Mouse (Mus musculus) adrenal gland, adult (tissue): ENCODE measurements around the gene Slfn8.
"Not testable (repeated sequence)": the region's sequence is repeated elsewhere in the genome, so short reads cannot be mapped to it uniquely, and the experiment has no call there.

Experiments used
- DNase-seq, 2 experiments: peaks; one replicate each; pipeline ENCODE4 v3.0.0; 2022 to 2023; ENCODE audit warnings: low spot score in 1 of 2; ENCODE audit not compliant: inconsistent age in 2 of 2

Gene Slfn8

GRCm38 (mm10) chr11:83020621-83021020, at the start of gene Slfn8:
Slfn8 (minus strand) TSS chr11:83020810.
- DNase-seq = peak; percentile 50 to 84

DNA sequence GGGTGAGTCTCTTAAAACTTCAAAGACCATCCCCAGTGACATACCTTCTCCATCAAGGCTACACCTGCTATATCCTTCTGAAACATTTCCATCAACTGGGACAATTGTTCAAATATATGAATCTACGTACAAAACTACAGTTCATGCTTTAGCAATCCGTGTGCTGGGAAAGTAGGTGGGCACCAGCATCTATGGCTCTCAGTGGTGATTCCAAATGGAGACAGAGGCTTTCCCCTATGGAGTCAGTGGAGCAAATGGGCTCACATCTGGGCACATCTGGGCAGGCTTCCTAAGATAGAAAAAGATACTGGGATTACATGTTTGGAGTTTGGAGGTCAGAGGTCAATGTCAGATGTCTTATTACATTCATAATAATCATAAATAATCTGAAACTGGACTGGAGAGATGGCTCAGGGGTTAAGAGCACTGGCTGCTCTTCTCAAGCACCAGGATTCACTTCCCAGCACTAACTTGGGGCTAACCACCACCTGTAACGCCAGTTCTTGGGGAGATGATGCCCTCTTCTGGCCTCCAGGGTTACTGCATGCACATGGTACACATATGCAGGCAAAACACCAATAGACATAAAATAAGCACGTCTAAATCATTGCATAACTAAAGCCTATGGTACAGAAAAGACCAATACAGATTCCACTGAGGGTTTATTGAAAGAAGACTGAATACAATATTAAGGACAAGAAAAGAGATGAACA, 47.5 kb upstream of the Slfn8 start:
- peak in 1 of 2 experiments; percentile 31 for DNase-seq

DNA sequence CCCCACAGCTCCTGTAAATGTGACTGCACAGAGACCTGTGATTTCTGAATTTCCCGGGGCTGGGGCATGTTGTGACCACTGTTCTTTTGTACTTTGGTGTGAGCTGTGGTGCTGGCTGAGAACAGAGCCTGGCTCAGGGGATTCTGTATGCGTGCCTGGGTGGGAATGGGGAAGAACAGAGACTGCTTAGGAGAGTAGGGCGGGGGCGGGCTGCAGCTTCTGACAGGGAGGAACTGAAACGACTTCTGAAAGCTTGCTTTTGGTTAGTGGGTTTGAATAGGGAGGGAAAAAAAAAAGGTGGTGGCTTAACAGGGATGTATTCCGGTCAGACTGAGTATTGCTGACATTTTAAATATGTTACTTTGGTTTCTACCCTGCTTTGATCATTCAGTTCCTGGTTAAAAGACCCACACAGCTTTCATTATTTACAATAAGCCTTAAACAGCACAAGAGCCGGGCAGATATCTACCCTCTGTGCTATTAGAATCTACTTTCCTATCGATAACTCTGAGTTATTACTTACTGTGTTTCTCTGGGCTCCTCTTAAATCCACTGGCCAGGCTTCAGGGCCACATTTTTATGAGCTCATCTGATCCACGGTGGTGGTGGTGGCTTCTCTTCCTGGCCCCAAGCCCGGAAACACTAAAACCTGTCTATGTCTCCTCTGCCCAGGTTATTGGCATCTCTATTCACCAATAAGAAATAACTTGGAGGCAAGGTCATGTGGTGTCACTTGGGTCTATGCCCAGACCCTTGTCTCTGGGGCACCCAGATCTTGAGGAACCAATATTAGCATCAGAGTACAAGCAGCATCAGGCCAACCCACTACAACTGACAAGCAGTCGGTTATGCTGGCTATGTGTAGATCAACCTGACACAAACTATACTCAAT, 46.3 kb upstream of the Slfn8 start:
- peak; percentile 37 to 71 for DNase-seq

DNA sequence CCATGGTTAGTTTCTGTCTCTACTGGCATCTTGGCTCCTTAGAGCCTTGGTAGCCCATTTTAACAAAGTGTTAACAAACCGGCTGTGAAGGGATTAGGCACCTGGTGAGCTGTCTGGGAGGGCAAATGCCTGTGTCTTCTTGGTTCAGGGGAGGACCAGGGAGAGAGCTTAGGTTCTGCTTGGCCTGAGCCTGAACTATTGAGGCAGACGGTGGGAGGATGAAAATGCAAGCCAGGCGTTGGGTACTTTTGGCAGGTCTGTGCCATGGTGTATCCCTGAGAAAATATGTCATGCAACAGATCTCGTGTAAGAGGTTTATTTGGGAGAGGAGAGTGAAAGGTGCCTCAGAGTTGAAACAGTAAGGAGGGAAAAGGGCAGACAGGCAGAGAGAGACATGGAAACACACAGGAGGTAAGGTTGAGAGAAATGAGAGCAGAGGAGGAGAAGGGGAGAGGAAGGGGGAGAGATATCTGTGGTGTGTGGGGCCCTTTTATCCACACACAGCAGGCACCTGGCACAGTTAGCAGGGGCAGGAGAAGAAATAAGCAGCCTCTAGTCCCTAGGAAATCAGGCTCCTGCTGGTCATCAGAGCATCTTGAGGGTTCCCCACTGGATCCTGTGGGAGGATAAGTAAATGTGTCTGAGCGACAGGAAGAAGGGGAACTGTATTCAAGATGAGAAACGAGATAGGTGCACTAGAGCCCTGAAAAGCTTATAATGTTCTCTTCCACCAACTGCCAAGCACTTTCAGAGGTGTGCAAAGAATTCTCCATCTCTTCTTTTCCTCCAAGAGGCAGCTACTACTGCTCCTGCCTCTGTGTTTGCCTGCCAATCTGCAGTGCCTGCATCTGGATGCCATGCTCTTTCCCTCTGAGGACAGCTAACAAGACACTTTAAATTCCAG, 45.1 kb upstream of the Slfn8 start:
- DNase-seq = no peak

DNA sequence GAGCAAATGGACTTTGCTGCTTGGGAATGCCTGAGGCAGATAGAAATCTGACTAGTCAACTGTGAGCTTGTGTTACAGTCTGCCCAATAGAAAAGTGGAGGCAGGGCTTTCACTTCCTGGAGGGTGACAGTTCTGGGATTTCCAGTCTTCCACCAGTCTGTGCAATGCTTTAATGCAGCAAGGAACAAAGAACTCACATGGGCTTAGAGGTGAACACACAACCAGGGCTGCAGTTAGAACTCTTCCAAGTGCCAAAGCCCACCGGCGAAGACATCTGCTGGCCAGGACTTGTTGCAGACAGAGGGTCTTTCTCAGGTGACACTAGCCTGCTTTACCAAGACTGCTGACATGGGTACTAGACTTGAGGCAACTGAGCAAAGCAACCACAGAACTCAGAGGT, 44.3 kb upstream of the Slfn8 start, which contains the start of gene Slfn2:
Slfn2 (plus strand) TSS at position 167 of the 400 bp plus-strand sequence.
- DNase-seq = peak in 1 of 2 experiments; percentile 57

DNA sequence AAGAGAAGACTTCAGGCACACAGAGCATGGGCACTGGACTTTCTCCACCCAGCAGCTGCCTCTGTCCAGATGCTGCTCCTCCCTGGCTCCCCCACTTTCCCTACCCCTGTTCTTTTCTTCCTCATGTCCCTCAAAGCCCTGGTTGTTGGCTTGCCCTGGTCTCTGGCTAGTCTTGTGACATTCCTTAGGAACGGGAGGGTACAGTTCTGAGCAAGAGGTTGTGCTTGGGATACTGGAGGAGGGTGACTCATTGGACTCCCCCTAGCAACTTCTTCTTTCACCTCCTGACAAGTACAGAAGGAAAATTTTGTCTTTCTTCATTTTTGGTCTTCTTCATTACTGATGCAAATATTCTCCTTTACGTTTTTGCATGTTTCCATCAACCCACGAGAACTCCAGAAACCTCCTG, 43.3 kb upstream of the Slfn8 start:
- DNase-seq = no peak

DNA sequence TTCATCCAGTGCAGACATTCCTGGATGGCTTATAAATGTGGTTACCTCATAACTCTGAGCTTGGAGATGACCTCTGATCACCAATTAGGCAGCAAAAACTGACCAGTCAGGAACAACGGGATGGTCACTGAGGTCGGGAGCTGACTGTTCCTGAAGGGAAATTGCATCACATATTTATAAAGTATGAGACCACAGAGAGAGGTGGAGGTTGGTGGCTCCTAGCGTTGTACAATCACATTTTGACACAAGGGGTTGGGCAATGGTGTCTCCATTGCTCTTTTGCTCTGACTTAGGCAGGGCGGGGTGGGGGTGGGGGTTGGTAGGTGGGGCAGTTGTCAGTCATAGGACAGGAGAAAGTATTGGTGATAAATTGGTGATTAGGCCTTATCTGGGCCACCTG, 42.5 kb upstream of the Slfn8 start:
- DNase-seq = no peak

GRCm38 (mm10) chr11:83061806-83062205, 41.2 kb upstream of the Slfn8 start:
- peak in 1 of 2 experiments; percentile 0 for DNase-seq

GRCm38 (mm10) chr11:83060412-83061020, 39.9 kb upstream of the Slfn8 start:
- peak in 1 of 2 experiments; percentile 2 for DNase-seq

DNA sequence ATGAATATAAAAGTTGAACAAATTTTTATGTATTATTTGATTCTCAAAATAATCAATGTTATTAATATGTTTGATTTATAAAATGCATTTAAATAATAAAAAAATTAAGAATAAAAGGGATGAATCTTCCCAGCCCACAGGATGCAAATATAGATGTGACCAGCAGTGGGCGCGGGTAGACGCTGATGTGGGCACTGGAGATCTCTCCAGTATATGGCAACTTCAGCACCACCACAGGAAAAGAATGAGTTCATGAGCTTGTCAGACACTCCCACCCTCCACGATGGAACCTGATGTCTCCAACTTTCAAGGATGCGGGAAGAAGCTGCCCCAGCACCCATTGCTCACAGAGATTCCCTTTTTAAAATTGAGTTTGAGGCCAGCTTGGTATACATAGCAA, 37.3 kb upstream of the Slfn8 start:
- DNase-seq = peak; percentile 61 to 87

DNA sequence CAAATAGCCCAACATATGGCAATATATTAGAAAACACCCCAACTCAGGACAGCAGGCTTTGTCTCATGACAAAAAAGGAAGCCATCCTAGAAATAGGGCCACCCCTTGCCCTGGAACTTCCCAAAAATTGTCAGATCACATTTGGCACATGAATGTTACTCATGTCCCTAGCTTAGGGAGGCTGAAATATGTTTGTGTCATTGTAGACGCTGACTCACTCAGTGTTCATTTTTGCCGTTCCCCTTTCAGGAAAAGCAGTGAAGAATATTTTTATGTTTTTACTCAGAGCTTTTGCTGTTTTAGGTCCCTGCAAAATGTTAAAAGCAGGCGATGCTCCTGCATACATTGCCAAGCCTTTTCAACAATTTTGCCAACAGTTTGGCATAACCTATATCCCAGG, 25.0 kb upstream of the Slfn8 start:
- DNase-seq = peak; percentile 28 to 74

DNA sequence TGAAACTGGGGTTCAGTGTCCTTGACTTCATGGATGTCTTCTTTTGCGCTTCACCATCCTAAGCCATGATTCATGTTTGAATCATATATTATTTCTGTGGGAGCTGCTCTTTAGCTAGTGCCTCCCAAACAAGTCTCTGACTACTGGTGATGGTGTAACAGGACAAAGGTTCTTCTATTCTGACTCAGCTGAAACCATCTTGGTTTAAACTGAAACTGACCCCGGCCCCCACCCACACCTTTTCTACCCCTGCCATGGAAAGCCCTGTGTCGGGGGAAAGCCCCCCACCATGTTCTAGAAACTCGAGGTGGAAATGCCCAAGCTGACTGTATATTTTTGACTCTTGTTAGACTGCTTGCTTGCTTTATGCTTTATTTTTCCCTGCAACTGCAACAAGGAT, 23.3 kb upstream of the Slfn8 start:
- DNase-seq = no peak

DNA sequence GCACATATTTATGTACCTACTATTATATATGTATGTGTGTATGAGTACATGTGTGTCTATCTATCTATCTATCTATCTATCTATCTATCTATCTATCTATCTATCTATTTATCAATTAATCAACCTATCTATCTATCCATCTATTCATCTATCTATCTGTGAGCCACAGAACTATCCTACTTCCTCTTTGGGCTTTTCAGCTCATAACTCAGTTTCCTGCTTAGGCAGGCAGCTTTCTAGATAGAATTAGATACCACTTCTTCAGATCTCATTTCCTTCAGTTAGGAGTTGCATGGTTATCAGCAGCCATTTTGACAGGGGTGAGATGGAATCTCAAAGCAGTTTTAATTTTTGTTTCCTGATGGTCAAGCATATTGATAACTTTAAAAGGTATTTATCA, 20.4 kb upstream of the Slfn8 start:
- no peak for DNase-seq

- DNase-seq = peak in 1 of 2 experiments; percentile 68
Measured at GRCm38 (mm10) chr11:83040325-83040724, 19.7 kb upstream of the Slfn8 start.

DNA sequence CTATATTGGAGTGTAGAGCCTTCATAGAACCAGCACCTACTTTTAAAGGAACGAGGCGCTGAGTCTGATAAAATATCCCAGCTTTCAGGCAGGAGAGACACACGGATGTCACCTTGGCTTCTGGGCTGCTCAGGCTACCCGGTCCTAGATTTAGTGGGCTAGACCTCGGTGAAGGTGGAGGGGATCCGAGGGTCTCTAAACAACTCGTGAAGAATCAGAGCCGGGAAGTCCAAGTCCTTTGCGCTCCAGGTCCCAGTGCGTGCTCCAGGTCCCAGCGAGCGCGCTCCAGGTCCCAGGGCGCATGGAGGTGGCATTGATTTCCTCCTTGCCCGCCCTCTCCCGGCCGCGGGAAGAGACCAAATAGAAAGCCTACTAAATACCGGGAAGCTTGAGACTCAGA, 19.2 kb upstream of the Slfn8 start:
- DNase-seq = no peak

- DNase-seq = no peak
Measured at GRCm38 (mm10) chr11:83039156-83039555, 18.5 kb upstream of the Slfn8 start.

- not testable (repeated sequence) for DNase-seq
Measured at GRCm38 (mm10) chr11:83038686-83039085, 18.1 kb upstream of the Slfn8 start.

GRCm38 (mm10) chr11:83019561-83020519, 770 bp downstream of the Slfn8 start:
- peak; percentile 12 to 53 for DNase-seq

DNA sequence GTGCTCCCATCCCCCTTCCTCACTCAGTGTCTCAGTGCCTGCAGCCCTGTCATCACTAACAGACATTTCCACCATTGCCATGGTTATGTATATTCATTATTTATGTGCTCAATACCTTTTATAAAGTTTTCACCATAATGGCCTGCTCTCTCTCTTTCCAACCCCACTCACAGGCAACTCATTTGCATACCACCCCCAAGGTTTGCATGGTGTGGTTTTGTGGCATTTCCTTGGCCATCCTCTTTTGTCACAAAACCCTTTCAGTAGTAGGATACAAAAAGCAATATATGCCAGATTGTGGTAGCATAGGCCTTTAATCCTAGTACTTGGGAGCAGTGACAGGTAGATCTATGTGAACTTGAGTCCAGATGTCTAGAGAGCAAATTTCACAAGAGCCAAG, 4.5 kb downstream of the Slfn8 start:
- no peak for DNase-seq
